Mouse (Mus musculus) urinary bladder, adult 18-20 months (tissue): ENCODE data around the gene Nmi.
A peak's percentile ranks its signal among the peaks of the same experiment; 100 is the strongest.
"Not testable (repeated sequence)": the region's sequence is repeated elsewhere in the genome, so short reads cannot be mapped to it uniquely, and the experiment has no call there.

Experiments
- DNase-seq, 2 experiments: peaks; one replicate each; pipeline ENCODE4 v3.0.0; 2022; ENCODE audit warnings: low spot score in 2 of 2, mixed read lengths in 2 of 2

Gene Nmi

DNA sequence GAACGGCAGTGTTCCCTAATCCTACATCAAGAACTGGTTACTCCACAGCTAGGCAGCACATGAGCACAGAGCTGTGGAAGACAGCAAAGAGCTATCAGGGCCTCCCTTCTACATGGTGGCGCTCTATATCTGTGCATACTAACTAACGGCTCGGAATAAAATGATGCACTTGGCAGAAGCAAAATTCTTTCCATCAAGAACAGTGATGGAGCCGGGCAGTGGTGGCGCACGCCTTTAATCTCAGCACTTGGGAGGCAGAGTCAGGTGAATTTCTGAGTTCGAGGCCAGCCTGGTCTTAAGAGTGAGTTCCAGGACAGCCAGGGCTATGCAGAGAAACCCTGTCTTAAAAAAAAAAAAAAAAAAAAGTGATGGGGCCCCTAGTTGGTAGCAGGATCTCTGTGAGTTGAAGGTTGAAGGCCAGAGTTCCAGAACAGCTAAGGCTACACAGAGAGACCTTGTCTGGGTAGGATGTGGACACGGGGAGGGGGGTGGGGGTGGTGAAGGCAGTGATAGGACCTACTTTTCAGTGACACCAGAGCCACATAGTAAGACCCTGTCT is at the start of gene Nmi:
Nmi (minus strand) TSS at position 85 of the 559 bp plus-strand sequence.
- peak in 1 of 2 experiments; percentile 5 for DNase-seq

- DNase-seq = no peak
Observed at GRCm38 (mm10) chr2:52016361-52016760, 43.1 kb upstream of the Nmi start.

DNA sequence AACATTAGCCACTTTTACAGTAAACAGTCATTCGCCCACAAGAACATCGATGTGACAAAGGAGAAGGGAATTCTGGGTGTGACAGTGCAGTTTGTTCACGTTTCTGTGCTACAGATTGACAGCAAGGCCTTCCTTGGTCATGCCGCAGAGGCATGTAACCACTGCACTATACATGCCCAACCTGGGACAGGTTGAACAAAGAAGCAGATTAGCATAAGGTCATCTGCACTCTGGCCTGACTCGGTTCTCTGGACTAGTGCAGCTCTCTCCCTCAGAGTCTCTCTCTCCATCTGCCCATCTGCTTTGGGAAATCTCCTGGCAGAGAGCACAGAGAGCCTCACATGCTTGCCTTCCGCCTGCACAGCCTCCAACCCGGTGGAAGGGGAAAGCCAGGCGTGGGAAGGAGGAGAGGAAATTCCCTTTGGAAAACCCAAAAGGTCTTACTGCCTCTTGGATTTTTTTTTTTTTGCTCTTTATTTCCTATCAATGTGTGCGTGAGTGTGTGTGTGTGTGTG is 40.1 kb upstream of the Nmi start:
- DNase-seq = no peak

DNA sequence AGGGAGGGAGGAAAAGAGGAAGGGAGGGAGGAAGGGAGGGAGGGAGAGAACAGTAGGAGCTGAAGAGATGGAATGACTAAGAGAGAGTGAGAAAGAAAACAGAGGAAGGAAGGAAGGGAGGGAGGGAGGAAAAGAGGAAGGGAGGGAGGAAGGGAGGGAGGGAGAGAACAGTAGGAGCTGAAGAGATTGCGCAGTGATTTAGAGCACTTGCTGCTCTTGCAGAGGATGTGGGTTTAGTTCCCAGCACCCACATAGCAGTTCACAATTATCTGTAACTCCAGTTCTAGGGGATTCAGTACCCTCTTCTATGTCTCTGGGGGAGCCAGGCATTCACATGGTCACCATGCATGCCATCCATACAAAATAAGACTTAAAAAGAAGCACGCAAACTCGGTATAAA is 38.5 kb upstream of the Nmi start:
- DNase-seq = not testable (repeated sequence)

- DNase-seq = peak; percentile 9 to 48
Observed at GRCm38 (mm10) chr2:52006380-52006779, 33.1 kb upstream of the Nmi start.

DNA sequence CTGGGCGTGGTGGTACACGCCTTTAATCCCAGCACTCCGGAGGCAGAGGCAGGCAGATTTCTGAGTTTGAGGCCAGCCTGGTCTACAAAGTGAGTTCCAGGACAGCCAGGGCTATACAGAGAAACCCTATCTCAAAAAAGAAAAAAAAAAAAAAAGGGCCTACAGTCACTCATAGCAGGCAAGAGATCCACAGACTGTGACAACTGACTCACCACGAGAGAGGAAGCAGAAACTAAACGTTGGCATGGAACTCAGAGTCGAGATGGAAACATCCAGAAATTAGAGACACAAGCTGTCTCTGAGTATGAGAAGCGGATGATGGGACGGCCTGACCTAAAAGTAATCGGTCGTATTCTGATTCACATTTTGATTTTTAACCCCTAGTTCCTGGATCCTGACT is 29.0 kb upstream of the Nmi start:
- not testable (repeated sequence) for DNase-seq

DNA sequence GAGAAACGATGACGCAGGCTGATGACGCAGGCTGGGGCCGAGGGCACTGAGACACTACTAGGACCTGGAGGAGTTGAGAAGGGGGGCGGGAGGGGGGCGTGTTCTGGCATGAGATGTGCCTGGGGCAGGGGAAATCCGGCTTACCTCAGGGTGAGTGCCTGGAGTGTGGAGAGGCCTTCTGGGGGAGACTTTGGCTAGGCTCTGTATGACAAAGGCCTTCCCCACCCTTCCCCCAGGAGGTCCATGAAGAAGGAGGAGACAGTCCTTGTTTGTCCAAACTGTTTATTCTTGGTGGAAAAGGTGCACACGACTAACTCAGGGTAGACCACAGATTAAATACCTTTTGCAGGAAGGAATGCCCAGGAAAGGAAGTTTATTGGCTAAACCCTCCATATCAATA is 28.2 kb upstream of the Nmi start:
- no peak for DNase-seq

GRCm38 (mm10) chr2:51999996-52000395 is 26.7 kb upstream of the Nmi start:
- DNase-seq = no peak

- DNase-seq = no peak
Observed at GRCm38 (mm10) chr2:51991447-51991846, 18.2 kb upstream of the Nmi start.

DNA sequence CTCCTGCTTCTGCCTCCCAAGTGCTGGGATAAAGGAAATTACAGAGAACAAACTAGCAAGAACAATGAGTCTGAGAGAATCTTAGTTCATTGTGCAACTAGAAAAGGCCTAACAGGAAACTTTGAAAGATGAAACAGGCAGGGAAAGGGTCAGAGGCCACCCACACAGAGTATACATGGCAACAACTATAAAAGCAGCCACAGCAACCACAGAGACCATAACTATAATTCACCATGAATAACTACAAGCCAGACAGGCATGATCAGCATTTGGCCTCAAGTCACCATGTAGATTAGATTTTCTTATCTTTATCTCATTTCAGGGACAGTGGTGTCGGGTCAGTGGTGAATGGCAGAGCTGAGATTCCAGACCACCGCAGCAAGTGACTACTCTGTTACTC is 16.3 kb upstream of the Nmi start:
- DNase-seq = no peak

GRCm38 (mm10) chr2:51986695-51987094 is 13.4 kb upstream of the Nmi start:
- no peak for DNase-seq

DNA sequence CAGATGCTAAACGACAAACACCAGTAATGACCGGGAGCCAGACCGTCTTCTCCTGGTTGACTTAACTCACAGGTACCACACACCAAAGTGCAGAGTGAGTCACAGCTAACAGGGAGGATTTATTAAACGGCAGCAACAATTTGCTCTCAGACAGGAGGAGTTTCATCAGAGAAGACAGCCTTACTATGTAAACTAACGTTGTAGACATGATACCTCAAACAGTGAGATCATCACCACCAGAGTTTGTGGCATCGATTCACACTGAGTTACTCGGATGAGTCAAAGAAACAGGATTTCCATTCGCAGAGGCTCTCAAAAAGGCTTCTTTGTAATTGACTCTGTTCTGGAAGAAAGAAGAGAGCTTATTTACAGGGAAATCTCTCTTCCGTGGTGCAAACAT is 12.9 kb upstream of the Nmi start:
- no peak for DNase-seq

GRCm38 (mm10) chr2:51985241-51985640 is 11.9 kb upstream of the Nmi start:
- DNase-seq = no peak

DNA sequence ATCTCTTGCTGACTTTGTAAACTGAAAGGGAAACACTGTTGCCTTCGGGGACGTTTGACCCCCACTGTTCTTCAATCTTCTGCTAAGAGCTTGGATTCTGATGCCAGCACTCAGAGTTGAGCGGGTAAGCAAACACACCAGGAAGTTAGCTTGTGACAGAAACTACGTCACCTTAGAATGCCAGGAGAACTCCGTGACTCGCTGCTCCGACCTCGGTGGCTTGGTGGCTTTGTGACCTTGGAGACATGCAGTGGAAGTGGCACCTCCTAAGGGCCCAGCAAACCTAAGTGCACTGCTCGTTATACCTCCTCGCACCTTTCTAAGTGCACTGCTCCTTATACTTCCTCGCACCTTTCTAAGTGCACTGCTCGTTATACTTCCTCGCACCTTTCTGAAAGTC is 9.0 kb upstream of the Nmi start:
- no peak for DNase-seq

DNA sequence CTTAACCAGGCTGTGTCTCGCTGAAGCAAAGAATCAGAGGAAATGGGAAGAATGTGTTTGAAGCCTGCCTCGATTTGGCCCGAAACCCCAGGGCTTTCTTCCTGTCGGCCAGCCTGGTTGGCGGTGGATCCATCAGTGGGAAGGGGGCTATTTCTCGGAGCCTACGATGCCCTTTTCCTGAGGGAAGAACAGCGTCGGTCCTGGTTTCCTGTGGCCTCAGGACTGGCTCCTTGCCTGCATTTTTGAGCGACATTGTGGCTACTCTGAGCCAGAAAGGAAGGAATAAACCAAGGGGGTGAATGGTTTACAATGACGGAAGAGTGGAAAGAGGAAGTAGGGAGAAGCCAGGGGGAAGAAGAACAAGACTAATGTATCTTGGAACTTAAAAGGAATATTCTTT is 8.3 kb upstream of the Nmi start:
- DNase-seq = no peak

DNA sequence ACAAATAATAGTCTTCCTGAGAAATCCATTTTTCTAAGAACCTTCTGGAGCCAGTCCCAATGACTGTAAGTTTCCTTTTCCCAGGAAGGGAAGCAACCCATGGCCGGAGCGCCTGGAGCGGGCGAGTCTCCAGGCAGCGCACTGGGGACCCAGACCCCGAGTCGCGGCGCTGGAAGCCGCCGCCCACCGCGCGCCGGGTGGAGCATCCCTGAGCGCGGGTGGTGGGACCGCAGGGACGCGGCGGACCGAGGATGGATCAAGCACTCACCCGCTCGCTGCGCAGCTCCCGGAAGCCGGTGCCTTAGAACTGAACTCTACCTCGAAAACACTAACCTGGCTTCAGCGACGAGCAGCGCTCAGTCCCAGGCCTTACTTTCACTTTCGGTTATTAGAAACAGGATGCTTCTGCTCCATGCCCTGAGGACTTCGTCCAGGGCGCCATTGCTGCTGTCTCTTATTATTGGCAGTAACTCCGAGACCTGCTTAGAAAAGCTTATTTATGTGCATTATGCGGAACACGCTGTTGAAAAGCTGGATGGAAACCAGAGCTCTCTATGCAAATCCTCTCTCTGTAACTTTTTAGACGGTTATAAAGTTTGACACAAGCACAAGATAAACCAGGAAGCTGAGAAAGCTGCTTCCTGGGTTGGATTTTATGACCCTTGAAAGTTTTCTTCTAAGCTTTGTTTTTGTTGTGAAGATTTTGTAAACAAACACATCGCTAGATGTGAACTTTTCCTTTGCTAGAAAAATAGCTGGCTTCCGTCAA is 469 bp downstream of the Nmi start:
- DNase-seq = peak; percentile 15 to 42

- DNase-seq = peak; percentile 15 to 24
Observed at GRCm38 (mm10) chr2:51972142-51972541, 1.2 kb downstream of the Nmi start.

GRCm38 (mm10) chr2:51970897-51971296 is 2.4 kb downstream of the Nmi start:
- DNase-seq = no peak

DNA sequence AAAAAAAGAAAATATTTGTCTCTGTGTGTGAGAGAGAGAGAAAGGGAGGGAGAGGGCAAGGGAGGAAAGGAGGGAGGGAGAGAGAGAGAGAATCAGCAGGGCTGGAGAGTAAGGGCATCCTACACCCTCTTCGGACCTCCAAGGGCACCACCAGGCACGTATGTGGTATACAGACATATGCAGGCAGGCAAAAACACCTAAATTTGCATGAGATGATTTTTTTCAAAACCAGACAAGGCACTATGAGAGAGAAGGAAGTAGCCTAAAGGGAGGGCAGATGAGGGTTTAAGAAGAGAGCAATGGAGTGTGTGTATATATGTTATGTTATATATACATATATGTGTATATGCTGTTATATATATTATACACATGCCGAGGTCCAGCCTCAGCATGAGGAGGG is 6.0 kb downstream of the Nmi start:
- no peak for DNase-seq

DNA sequence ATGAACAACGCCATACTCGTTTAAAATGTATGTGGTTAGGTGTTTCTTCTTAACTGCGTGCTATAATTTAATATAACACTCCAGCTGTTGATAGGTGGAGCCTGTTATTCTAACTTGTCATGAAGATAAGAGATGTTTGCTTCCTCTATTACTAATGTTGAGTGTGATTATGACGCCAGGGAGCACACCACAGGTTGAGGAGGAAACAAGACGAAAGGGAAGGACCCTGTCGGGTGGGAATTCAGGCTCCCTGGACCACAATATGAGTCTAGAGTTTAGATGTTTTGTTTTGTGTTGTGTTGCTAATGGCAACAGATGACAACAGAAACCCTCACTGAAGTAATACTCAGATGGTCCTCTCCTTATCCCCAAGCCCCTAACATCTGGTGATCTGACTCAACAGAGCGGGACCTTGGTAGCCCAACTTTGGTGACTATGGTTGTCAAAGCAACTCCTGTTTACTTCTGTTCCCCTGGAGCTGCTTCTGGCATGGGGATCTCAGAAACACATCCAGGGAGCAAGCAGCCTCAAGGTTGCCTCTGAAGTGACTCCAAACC is 19.6 kb downstream of the Nmi start:
- DNase-seq = no peak

- DNase-seq = no peak
Observed at GRCm38 (mm10) chr2:51950876-51951275, 22.4 kb downstream of the Nmi start.

DNA sequence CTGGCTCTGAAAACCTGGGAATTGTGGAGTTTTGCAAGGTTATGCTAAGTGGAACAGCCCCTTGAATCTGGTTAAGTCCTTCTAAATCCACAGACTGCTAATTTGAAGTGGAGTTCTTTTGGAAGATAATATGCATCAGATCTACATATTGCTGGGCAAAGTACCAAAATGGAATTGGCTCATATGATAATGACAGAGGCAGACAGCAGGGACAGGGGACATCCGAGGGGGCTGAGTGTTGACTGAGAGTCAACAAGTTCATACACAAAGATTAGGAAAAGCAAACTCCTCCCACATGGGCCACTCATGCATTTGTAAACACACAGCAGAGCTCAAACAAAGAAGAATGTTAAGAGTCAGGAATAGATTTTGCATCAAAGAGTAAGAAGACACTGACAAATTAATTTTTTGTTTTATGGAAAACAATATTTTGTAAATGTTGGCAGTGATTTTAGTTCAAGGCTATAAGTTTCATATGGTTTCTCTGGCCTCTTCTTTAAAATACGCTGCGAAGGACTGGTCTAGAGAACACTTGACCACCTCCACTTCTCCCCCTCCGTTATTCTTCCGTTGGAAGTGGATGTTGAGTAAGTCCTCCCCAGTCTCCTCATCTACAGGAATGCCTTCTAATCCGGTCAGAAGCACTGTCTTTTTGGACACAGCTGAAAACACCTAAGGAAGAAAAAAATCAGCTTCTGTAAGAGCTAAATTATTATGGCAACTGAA is 25.0 kb downstream of the Nmi start:
- no peak for DNase-seq
